Mouse (Mus musculus) R1 (cell line): ENCODE measurements at regions not wholly inside any gene's neighbourhood (a gene's known extent, or its start where the extent isn't known, plus 50 kb on each side); places are given as distances from the start of the nearest gene placed in this dataset.

Experiments used
- DNase-seq: peaks from one replicate; pipeline ENCODE4 v3.0.0-alpha.2; 2018; ENCODE audit warnings: low read depth, low spot score

DNA sequence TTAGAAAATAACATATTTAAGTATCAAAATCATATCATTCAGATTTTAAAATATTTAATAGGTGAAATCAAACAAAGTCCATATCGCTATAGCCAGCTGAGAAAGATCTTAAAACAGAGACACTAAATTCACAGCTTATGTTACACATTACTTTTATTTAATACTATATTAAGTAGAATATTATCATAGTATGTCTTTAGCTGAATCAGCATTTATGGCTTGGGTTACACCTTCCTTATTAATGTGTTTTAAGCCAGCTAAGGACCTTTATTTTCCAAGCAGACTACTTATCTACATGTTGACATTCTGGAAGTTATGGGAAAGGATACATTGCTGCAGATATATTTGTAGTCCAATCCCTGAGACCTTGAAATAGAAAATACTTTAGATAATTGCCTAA lies 684.9 kb upstream of the Adgrl4 start:
- no peak for DNase-seq

GRCm38 (mm10) chr3:150759854-150760253 lies 677.8 kb upstream of the Adgrl4 start:
- DNase-seq: no peak

DNA sequence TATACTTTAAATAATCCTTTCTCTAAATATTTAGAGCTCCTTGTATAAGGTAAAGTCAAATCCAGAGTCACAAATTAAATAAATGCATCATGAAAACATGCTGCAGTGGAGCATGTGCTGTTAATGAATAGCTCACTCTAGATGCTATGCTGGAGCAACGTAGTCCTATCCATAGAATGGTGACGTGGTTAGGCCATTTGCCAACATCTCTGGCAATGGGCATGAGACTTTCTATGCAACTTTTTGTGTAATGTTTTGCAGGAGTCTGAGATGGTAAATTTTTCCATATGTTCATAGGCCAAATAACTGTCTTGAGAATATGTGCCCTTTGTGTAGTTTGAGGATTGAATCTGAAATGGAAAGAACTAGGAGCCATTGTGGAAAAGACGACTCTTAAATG lies 653.1 kb upstream of the Adgrl4 start:
- no peak for DNase-seq

DNA sequence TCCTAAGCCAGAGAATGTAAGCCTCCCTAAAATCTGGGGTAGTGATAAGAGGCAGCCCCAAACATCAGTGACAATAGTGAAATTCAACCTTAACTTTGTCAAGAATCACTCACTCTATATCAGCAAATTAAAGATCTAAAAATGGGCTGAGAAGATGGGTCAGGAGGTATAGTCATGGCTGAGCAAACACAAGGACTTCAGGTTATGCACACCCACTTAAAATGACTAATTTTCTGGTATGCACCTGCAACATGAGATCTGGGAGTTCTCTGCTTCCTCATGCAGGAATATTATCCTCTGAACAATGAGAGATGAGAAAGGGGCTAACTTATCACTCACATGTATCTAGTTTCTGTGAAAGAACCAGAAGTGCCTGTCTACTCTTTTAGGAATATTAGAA lies 619.9 kb upstream of the Adgrl4 start:
- DNase-seq: no peak

GRCm38 (mm10) chr3:150819369-150819768 lies 618.3 kb upstream of the Adgrl4 start:
- DNase-seq: no peak

DNA sequence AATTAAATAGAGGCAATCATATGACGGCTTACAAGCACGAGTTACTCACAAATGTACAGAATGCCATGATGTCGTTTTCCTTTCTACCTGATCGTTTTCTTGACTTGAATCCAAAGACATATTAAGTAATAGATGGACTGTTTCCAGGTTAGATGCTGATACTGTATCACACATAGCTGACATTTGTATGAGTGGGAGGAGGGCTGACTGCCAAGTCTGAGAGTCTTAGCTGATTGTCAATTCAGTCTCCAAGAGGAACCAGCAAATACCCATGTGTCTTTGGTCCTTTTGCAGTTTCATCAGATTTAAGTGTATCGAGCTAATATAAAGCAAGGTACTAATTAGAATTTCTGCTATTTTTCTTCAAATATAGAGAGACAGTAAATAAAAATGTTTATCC lies 617.6 kb upstream of the Adgrl4 start:
- no peak for DNase-seq

GRCm38 (mm10) chr3:150846029-150846428 lies 591.7 kb upstream of the Adgrl4 start:
- no peak for DNase-seq

GRCm38 (mm10) chr3:150852107-150852506 lies 585.6 kb upstream of the Adgrl4 start:
- peak; percentile 14 for DNase-seq

GRCm38 (mm10) chr3:150896668-150897067 lies 541.0 kb upstream of the Adgrl4 start:
- no peak for DNase-seq

DNA sequence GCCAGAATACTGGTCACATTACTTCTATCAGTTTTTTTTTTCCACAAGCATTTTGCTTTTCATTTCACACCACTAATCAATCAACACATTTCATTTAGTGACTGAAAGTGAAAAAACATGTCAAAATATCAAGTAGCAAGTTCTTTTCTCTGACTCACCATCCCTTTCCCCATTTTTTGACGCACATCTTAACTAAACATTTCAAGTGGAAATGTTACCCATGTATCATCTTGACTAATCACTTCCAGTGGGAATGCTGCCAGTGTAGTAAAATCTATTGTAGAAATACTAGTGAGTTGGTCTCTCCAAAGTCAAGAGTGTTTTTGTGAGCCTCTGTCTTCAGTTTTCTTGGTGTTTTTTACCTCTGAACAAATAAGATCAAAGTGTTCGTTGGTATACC lies 527.6 kb upstream of the Adgrl4 start:
- no peak for DNase-seq

DNA sequence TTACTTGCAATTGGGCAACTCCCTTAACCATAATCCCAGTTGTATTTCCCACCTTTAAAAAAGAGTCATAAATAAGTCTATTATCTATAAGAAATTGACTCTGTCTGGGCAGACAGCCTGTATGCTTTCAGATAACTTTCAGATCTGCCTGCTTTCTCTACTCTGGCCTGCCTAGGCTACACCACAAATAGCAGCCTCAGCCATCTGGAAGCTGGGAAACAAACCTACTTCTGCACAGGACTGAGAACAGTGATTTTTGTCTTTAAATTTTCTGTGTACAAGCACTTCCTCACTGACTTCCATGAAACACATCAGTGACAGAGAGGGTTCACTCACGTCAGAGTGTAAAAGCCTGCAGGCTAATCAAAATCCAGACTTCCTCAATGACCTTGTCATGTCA lies 482.8 kb upstream of the Adgrl4 start:
- no peak for DNase-seq

- no peak for DNase-seq
These were observed 438.0 kb upstream of the Adgrl4 start for GRCm38 (mm10) chr3:150999652-151000051.

DNA sequence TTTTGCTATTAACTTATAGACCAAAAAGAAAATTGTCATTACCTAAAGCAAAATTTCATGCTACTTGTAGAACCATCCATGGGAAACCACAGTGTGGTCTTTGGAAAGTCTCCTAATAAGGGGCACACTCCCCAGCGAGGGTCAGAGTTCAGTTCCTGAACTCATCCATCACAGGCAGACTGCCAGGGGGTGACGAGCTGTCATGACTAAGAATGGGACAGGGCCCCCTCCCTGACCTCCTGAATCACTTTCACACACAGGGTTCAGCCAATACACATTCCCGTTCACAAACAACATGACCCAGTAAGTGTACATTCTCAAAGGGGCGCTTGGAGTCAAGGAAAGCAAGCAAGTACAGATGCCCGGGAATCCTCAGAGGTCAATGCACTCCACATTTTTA lies 437.5 kb upstream of the Adgrl4 start:
- DNase-seq: no peak

GRCm38 (mm10) chr3:151001881-151002412 lies 435.7 kb upstream of the Adgrl4 start:
- DNase-seq: peak; percentile 9

DNA sequence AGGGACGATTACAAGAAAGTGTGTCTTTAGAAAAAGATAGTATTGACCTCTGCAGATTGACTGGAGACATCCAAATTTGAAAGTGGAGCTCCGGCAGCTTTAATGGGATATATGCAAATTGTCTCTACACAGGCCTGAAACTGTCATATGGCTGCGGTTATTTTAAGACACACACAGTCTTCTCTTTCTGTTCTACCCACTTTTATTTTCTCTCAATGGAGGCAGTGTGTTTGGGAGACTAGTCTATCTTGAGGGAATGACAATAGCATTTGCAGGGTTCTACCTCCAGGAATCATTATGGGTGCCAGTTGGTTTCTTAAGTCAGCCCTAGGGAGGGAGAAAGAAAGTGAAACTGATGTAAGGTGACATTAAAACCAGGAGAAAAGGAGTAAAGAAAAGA lies 434.2 kb upstream of the Adgrl4 start:
- no peak for DNase-seq

GRCm38 (mm10) chr3:151003990-151004389 lies 433.7 kb upstream of the Adgrl4 start:
- no peak for DNase-seq

DNA sequence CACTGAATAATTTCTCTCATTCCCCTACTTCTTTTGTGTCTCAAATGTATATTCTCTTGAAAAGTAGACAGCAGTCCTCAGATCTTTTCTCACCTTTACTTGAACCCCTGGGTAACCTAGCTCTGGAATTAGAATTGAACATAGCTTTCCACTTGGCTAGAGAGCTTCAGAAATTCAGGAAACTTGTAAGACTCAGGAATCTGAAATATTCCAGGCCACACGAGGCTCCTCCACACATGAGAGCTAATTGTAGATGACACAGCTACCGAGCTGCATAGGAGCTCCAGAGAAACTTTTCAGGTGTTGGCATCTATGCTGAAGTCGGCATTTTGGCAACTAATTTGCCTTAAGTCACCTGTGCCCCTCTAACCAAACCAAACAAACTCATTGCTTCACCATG lies 417.7 kb upstream of the Adgrl4 start:
- DNase-seq: no peak

DNA sequence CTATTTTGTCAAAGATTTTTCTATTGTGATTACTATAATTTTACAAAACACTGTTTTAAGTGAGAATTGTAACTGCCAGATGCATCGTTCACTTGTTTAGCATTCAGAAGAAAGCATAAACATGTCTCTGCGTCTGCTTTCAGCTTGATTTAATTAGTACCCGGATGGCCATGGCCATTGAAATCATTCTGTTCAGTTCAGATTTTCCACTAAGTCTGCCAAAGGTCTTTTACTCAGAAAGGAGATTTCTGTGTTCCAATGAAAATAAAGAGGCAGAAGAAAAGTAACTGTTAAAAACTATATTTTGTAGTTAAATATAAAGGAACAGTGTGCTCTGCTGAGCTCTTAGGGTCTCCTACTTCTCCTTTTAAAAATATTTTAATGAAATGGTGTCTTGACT lies 380.2 kb upstream of the Adgrl4 start:
- DNase-seq: no peak

DNA sequence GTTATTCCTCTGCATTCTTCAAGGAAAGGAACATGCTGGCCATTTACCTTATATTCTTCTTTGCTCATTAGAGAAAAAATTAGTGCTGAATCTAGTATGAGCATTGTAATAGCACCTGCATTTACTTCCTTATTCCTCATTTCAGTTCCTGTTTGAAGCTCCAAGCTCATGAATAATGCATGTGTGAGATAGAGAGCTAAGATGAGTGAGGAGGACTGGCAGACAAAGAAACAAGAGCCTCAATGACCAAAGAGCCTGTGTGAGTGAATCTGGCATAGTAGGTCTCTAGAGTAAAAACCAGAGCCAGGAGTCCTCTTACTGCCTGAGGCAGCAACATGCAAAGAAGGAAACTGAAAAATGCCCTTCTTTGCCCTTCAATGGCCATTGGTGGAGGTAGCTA lies 365.4 kb upstream of the Adgrl4 start:
- no peak for DNase-seq

DNA sequence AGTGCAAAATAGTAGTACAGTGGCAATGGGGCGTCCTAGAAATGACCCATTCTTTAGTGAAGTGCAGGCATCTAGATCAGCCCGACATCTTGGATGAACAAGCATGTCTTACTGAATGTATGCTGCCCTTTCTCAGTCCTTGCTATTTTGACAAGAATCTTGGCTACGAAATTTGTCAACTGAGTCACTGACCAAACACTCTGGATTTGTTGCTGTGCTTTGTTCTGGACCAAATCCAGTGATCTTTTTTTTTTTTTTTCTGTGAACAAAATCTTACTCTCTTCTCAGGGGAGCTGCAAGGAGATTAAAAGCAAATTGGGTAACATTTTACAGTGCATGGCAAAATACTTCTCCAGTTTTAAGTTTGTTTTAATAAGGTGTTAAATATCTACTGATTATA lies 320.9 kb upstream of the Adgrl4 start:
- DNase-seq: no peak

DNA sequence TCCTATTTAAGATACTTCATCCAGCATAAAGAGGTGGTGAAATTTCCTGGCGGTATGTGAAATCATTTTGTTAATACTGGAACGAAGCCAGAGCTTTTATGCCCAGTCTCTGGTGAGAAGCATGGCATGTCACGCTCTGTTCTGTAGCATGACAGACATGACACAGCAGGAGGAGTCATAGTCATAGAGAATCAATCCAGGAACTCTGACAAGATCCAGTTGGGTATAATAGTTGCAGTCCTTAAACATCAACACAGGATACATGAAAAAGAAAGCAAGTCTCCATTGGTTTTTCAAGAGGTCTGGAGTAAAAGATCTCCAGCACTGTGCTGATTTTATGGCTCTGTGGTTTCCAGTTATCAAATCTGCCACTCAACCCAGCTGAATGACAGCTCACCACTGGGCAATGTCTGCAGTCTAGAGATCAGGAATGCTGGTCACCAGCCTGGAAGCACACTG lies 320.1 kb upstream of the Adgrl4 start:
- no peak for DNase-seq

DNA sequence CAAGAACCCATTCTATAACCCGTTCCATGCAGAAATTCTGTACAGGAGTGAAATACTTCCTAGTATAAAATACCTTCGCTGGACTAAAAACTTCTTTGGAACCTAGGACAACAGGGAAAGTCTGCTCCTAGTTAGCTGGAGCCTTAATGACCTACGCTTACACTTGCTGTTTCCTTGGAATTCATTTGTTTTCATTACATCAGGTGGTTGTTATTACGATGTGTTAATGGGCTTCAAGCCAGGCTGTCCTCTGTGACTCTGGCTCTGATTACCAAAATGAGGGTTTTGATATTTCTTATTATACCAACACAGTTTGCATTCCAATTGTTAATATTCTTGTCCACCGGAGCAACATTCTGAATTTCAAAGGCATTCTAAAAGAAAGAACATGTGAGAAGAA lies 313.6 kb upstream of the Adgrl4 start:
- DNase-seq: no peak

DNA sequence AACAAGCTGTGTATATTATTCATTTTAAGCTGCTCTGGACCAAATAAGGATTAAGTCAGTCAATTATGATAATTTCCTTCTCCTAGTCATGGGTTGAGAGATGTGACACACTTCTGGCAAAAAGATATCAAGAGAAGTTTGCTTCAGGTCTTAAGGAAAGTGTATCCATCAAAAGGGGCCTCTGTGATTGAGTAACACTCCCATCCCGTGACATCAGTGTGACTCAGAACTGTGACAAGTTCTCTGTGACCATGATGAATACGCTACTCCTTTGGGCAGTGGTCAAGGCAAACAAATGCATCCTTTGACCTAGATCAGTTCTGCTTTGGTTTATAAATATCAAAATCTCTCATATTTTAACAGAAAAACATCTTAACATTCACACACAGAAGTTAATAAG lies 290.8 kb upstream of the Adgrl4 start:
- no peak for DNase-seq

GRCm38 (mm10) chr3:151153340-151153739 lies 284.3 kb upstream of the Adgrl4 start:
- DNase-seq: no peak
